Mouse (Mus musculus) thymus, postnatal 14 days (tissue): ENCODE measurements at regions not wholly inside any gene's neighbourhood (a gene's known extent, or its start where the extent isn't known, plus 50 kb on each side); places are given as distances from the start of the nearest gene placed in this dataset.

Source experiments
- DNase-seq: peaks from one replicate; pipeline ENCODE4 v3.0.0; 2021

DNA sequence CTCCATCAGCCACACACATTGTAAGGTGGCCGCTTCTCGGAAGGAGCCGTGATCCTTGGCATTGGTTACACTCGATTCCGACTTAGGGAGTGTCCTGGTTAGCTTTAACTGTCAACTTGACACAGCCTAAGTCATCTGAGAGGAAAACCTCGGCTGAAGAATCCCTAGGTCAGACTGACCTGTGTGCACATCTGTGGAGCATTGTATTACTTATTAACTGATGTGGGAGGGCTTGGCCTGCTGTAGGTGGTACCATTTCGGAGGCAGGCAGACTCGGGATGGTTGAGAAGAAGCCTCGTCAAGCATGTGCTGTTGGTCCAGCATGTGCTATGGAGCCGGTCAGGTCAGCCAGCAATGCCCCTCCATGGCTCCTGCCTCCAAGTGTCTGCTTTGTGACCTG is 211.0 kb downstream of the Gadd45g start:
- DNase-seq = no peak

DNA sequence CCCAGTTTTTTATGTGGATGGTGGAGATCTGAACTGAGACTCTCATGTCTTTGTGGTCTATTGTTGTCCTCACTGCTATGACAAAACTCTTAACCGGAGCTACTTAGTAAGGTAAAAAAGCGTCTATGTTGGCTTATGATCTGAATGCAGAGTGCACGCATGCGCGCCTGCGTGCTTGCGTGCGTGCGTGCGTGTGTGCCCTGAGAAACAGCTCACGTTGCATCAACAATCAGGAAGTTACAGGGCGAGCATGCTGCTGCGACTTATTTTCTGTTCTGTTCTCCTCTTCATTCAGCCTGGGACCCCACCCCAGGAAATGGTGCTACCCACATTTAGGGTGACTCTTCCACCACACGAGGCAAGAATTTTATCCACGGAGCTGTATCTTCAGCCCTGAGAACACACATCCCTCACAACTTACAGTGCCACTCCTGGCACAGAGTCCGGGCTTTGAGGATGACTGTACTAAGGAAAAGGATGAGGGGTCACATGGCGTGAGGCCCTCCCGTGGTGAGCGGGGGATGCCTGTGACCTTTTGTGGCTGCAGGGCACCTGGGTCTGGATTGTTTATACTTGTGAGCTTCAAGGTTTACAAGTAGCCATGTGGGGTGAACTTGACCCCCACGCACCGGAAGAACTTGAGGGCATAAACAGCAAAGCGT is 213.4 kb downstream of the Gadd45g start:
- no peak for DNase-seq

DNA sequence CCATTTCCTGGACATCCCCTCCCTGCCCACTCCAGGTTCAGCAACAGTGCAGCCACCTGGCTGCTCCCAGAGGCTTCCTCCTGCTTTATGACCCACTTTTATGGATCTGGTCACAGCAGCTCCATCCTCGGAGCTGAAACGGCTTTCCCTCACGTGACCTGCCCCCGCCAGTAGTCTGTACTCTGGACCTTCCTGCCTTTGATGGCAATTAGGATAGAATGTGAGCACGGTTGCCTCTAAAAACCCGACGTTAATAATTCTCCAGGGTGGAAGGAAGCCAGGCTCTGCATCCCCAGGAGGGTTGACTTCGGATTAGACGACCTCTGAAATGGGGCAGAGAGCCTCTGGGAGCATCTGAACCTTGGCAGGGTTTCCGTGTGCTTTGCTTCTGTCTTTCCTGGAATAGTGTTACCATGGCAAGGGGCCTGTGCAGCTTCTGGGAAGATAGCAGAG is 214.0 kb downstream of the Gadd45g start:
- DNase-seq = no peak

DNA sequence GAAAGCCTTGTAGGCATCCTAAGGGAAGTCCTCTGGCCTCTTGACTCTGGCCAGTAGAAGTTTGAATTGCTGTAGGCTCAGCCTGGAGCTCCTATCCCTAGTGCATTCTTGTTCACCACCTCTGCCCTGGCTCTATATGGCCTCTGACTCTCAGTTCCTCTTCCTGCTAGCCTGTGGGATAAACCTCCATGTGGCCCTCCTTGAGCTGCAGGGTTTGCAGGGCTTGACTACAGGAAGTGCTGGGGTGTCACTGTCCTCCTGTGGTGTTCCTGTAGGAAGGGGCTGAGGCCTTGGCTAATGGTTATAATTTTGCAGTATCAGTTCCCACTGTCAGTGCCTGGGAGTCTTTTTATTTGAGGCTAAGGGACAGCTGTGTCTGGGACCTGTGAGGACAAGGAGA is 215.0 kb downstream of the Gadd45g start:
- DNase-seq = no peak

DNA sequence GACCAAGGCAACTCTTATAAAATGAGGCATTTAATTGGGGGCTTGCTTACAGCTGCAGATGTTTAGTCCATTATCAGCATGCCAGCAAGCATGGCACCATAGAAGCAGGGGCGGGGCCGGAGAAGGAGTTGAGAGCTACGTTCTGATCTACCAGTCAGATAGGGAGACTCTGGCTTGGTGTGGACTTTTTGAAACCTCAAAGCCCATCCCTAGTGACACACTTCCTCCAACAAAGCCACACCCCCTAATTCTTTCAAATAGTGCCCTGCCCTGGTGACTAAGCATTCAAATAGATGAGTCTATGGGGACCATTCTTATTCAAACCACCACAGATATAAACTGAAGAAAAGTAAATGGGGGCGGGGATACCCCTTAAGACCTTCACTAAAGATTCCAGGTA is 215.4 kb downstream of the Gadd45g start:
- no peak for DNase-seq

DNA sequence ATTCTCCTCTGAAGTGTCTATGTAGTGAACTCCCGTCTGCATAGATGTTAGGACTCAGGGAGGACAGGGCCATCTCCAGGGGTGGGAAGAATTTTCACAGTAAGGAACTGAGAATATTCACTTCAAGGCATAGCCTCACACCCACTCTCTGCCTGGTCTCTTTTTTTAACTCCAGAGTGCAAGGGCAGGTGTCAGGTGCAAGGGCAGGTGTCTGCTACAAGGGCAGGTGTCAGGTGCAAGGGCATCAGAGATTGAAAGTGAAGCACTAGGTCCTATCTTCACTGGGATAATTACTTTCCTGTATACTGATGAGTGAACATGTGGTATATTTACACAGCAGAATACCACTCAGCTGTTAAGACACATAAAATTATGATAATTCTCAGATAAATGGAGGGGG is 216.1 kb downstream of the Gadd45g start:
- no peak for DNase-seq

DNA sequence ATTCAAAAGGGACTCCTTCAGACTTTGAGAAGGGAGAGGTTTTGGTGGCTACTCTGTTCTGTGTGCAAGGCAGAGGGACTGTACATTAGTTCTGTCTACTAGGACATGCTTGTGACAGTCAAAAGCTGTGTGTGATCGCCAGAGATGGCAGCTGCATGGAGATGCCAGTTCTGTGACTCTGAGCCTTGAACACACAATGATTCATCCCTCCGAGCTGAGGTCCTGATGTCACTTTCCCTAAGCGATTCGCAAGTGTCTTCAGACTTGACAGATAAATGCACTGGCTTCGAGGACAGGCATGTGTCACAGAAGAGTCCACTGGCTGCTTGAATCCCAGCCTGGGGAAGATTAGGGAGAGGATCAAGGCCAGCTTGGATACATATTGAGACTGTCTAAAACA is 218.8 kb downstream of the Gadd45g start:
- no peak for DNase-seq

DNA sequence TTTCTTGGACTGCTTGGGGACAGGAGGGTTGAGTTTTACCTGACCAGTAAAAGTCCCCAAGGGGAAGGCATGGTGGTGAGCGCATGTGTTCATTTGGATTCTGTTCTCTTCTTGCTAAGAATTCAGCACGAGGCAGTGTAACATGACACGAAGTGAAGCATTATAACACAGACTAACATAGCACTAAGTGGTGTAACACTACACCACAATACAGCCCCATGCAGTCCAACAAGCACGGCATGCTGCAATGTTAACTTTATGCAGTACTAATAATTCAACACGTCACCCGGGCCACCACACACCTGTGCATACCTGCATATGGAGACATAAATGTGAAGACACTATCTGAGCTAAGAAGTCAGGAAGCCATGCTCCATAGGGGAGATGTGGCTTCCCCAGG is 219.2 kb downstream of the Gadd45g start:
- no peak for DNase-seq

DNA sequence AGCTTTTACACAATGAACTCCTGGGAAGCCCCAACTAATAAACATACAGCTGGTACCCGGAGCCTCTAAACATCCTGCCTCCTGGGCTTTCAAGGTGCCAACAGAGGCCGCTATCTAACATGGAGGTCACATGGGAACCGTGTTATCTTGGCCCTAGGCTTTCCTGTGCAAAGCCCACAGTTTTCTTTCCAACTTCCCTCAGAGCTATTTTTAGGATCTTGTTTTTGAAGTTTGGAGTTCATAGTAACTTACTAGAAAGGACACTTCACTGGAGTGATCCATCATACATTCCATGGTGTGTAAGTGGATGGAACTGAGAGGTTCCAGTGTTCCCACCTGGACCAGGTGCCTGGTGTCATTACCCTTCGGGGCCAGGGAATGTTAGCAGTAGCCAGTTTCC is 220.6 kb downstream of the Gadd45g start:
- no peak for DNase-seq

DNA sequence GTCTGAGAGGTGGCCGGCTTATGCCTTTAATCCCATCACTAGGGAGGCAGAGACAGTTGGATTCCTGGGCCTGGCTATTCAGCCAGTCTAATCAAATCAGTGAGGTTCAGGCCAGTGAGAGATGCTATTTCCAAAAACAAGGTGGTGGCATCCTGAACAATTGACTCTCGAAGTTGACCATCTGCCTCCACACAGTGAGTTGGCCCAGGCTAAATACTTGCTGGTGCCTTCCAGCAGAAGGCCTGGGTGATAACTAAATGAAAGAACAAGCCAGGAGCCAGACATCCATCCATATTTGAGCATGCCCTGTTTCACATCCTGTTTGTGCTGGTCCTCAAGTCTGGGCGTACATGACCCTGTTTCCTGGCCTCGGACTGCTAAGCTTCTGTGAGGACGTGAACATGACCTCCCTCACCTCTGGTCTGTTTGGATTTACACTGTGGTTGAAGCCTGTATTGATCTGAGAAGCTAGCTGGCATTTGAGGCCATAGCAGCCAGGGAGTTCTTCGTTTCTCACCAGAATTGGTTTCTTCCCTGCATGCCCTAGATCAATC is 222.5 kb downstream of the Gadd45g start:
- DNase-seq = no peak

DNA sequence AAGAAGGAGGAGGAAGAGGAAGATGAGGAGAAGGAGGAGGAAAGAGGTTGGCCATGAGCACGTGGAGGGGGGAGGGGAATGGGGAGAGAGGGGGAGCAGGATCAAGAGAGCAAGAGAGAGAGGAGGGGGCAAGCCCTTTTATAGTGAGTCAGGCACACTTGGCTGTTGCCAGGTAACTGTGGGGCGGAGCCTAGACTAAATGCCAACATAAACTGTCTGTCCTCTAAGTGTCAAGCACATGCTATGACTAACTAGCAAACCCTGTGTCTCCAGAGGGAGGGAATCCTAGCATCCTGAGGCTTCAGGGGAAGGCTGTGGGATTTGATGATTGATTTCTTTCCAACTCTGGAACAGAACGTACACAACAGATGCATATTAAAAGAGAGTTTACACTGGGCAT is 223.2 kb downstream of the Gadd45g start:
- DNase-seq = peak; percentile 31

DNA sequence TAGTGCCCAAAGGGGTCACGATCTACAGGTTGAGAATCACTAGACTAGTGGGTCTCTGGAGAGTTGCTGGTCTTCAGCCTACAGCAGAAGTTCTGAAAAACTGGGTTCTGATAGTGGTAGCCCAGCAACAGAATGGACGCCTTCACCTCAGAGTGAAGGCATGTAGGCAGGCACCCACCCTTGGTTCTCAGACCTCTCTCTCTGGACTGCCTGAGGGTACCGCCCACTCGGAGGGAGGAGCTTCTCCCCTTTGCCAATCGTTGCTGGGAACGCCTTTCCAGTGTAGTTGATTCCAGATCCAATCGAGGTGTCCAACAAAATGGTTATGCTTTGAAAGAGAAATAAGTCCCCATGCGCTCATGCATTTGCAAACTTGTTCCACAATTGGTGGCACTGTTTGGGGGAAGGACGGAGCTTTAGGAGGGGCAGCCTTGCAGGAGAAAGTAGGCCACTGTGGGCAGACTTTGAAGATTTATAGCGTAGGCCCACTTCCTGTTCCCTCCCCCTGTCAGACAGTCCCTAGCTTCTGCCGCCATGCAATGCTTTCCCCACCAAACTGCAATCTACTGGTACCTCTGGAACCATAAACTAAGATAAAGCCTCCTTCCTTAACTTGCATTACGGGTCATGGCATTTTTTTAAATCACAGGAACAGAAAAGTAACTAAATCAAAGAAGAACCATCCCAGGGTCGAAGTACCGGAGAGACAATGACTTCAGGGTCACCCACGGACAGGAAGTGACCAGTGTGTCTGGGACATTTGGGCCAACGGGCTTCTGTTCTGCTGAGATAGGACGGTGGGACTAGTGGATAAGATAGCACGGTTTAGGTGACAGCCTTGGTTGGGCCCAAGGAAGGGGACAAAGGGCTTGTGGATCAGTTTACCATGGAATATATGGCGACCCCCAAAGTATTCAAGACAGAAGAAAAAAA is 224.5 kb downstream of the Gadd45g start:
- peak; percentile 36 for DNase-seq

DNA sequence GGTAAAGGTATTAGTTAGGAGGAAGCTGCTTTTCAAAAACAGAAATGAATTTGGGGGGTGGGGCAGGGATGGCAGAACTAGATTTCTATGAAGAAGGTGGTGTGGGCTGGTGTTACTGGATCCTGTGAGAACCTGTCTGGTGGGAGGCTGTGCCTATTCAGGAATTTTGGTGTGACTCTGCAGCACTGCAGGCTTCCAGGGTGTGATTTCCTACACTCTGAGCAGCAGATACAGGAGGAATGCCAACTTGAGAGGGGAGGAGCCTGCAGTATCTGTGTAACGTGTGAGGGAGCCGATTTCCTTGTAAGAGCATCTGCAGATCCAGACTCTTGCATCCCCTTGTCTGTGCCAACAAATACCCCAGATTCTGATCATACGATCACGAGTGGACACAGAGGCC is 231.1 kb downstream of the Gadd45g start:
- DNase-seq = no peak

DNA sequence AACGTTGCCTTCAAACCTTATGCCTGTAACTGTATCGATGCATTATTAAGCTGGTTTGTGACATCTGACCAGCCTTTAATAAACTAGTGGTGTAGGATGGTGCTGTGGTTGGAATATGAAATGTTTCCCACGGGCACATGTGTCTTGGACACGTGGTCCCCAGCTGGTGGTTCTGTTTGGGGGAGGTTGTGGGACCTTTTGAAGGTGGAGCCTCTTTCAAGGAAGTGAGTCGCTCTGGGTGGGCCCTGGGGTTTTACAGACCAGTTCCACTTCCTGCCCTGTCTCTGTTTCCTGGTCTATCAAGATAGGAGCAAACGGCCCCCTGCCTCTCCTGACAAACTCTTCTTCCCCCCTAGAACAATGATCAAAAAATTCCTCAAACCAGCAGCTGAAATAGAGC is 232.1 kb downstream of the Gadd45g start:
- peak; percentile 77 for DNase-seq

DNA sequence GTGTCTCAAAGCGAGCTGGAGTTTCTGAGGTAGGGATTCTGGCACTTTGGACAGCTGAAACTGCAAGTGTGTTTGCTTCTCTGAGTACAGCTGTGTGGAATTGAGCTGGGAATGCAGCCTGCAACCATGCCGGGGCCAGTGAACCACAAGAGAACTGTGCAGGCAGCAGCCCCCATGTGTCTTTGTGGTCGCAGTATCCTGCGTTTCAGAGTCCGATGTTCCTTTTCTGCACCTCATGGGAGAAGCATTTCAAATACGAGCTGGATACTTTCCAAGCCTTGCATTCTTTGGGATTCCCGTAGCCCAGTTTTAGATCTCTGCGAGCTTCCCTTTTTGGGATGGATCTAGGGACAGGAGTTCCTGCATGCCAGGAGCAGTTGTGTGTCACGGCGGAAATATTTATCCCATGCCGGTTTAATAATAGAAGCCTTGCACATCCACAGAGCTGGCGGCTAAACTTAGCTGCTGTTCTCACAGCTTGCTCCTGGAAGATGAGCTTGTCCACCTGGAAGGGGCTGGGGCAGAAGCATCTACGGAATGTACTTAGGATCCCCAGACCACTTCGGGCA is 233.3 kb downstream of the Gadd45g start:
- DNase-seq = no peak

DNA sequence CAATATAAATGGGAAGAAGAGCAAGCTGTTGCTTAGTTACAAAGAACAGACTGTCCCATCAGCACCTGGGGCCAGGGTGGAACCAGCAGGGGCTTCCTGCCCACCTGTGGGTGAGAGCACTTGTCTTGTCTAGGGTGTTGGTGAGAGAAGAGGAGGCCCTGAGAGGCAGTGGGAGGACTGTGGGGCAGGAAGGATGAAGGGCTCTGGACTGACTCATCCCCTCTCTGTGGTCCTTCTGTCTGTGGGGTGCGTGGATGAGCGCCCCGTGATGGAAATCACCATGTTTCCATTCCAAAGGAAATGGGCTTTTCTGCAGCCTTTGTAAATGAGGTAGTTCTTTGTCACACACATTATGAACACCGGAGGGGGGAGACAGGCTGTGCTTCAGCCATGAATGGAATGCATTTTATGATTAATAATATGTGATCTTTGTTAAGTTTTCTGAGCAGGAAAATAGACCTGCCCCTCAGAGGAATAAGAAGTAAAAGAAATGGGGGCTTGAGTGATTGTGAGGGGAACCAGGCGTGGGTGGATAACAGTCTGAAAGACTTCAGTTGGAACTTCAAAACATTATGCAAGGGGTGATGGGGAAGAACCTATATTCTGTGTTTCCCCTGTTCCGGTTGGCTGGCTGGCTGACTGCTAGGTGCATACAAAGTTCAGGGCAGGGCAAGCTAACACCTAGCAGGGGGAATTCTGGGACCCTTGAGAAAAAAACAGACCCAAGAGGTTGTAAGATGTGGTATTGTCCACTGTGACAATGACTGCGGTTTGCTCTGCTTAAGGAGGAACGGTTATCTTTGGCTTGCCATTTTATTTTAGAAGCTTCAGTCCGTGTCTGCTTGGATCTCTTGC is 237.3 kb downstream of the Gadd45g start:
- peak; percentile 75 for DNase-seq

DNA sequence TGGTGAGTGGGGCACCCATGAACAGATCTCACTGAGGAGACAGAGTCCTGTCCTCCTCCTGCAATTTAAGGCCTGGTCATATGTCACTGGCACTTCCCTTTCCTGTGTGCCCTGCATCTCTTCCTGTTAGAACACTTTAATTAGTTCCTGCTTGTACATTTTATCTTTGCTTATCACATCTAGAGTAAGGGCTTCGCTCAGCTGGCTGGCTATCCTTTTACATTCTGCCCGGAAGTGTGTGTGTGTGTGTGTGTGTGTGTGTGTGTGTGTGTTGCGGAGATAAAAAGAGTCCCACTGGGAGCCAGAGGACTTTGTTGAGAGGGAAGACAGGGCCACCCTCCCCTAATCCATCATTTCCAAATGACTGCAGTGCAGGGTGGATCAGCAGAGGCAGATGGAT is 238.6 kb downstream of the Gadd45g start:
- peak; percentile 31 for DNase-seq

DNA sequence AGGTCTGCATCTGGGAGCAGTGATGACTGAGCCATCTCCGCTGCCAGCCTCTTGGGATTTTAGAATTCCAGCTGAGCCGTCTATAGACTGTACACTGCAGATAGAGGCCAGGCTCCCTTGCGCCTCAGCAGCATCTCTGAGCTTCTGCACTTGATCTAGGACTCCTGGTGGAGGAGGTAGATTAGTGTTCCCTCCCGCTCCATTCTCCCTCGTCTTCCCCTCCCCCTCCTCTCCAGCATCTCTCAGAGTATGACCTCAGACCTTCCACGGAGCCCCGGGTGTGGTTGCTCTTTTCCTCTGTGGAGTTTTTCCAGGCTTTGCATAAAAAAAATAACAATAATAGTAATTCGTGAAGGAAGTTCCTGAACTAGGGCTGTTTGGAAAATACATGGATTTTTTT is 241.8 kb downstream of the Gadd45g start:
- no peak for DNase-seq

DNA sequence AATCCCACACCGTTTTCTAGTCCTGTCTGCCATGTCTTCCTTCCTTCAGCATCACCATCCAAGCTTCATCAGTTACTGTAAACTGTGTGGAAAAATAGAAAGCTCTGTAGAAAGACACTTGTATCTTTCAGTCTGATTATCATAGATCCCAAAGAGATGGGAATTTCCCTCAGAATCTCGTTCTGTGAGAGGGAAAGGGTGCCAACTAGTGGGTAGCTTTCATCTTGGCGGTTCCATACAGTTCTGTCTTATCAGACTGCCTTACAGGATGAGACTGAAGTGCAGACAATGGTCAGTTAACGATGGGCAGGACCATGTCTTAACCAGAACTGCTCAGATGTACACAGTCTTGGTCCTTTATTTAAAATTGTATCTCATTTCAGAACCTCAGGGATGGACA is 243.9 kb downstream of the Gadd45g start:
- DNase-seq = no peak

DNA sequence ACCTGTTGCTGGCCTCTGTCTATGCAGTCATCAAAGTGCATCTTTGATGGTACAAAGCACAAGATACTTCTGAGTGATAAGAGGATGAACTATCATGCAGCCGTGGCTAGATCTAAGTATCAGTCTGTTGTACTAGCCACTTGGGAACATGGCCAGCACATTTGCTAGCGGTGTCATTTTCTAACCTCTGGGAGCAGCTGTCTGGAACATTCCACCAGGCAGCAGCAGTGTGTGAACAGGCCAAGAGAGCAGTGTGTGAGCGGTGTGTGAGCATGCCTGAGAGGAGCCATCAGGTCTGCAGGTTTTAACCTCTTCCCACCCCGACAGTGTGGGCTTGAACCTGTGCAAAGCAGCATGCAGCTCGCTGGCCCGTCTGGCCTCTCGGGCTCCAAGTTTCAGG is 248.3 kb downstream of the Gadd45g start:
- no peak for DNase-seq

DNA sequence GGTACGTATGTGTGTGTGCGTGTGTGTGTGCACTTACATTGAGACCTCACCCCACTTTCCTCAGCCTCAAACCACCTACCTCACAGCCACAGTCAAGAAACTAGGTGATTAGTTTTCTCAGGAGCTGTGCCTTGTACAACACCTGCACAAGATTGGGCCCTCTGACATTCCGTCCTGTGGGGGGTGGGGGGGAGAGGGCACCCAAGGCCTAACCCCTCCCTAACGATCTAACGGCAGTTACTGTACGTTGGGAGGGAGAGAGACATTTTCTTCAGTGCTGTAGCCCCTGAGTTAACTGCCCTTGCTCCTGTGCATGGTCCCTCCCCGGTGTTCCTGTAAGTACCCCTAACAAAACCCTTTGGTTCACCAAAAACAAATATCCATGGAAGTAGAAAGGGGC is 250.0 kb downstream of the Gadd45g start:
- no peak for DNase-seq

DNA sequence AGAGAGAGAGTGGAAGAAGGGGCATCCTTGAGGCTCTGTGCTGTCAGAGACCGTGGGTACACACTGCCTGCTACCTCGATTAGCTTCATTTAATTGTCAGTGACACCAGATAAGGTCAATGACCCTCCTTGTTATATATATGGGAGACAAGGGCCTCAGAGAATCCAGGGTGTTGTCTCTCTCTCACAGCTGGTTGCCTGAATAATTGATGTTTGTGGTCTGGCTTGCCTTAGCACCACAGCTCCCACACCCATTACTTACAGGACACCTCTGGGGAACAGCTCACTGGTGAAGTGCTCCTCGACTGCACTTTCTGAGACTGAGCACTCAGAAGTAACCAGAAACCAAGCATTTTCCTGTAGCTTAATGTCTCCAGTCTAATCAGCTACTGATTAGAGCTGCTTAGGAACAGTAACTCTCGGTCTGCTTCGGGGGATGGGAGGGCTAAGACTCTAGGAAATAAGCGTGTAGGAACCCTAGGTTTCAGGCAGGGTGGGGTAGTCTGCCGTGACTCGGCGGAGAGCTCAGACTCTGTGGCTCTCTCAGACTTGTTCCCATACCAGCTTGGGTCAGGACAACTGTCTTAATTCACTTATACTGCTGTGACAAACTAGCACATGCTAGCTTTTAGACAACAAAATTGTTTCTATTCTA is 259.6 kb downstream of the Gadd45g start:
- DNase-seq = no peak
